Mouse (Mus musculus) left cerebral cortex, postnatal 14 days (tissue): ENCODE data around the gene Ugt1a5. TPM values are rescaled to one million over a fixed set of nuclear protein-coding genes. Genes with fewer than 3 reads are reported as not detected.

ENCODE experiments used
- DNase-seq, 2 experiments: peaks; one replicate each; pipeline ENCODE4 v3.0.0; 2021 to 2022; ENCODE audit warnings: low spot score in 2 of 2, mixed read lengths in 1 of 2
- intact Hi-C: fragments of 180-260 bp; cut with DNase I; formaldehyde crosslinking; loops from one replicate; pipeline ENCODE4 v1.15.1; 2025
- total RNA-seq, 2 experiments: library from RNA; stranded (reverse); gene quantifications; 2 replicates each; pipeline ENCODE4 v1.2.3; 2021

The Ugt1a5 gene
- total RNA-seq, 2 experiments from 2014 or later: 0.15 TPM; not detected in 1

- intact Hi-C loops: no loop called here
- no peak for DNase-seq
Measured at GRCm38 (mm10) chr1:88186325-88186935, 20.6 kb downstream of the Ugt1a5 start.

- intact Hi-C loops: no loop called here
Measured at GRCm38 (mm10) chr1:88192136-88192535, 26.3 kb downstream of the Ugt1a5 start.

GRCm38 (mm10) chr1:88195687-88196086 lies 29.9 kb downstream of the Ugt1a5 start:
- DNase-seq: no peak
- intact Hi-C loops: no loop called here

More at GRCm38 (mm10) chr1:88192136-88192535, 26.3 kb downstream of the Ugt1a5 start:
- DNase-seq: no peak

GRCm38 (mm10) chr1:88197443-88197842 lies 31.6 kb downstream of the Ugt1a5 start:
- intact Hi-C loops: no loop called here
- no peak for DNase-seq

- DNase-seq: no peak
- intact Hi-C loops: no loop called here
Measured at GRCm38 (mm10) chr1:88199996-88200395, 34.2 kb downstream of the Ugt1a5 start.

GRCm38 (mm10) chr1:88200456-88200855 lies 34.6 kb downstream of the Ugt1a5 start, which contains the start of gene Ugt1a2:
Gene Ugt1a2 (plus strand): TSS chr1:88200601.
- DNase-seq: no peak
- intact Hi-C loops: no loop called here

GRCm38 (mm10) chr1:88205294-88205922 lies 39.6 kb downstream of the Ugt1a5 start, which contains the start of gene Dnajb3:
Gene Dnajb3 (minus strand): TSS chr1:88205782.
- peak; percentile 75 to 87 for DNase-seq
- intact Hi-C loops: no loop called here

GRCm38 (mm10) chr1:88206843-88207479 lies 41.1 kb downstream of the Ugt1a5 start:
- intact Hi-C loops: no loop called here

GRCm38 (mm10) chr1:88211812-88212211 lies 46.0 kb downstream of the Ugt1a5 start, which contains the start of gene Ugt1a1:
Gene Ugt1a1 (plus strand): TSS chr1:88211959.
- intact Hi-C loops: no loop called here
- DNase-seq: no peak

More at GRCm38 (mm10) chr1:88206843-88207479, 41.1 kb downstream of the Ugt1a5 start:
- DNase-seq: no peak

- intact Hi-C loops: no loop called here
- no peak for DNase-seq
Measured at GRCm38 (mm10) chr1:88212341-88213045, 46.7 kb downstream of the Ugt1a5 start.

- DNase-seq: no peak
- intact Hi-C loops: no loop called here
Measured at GRCm38 (mm10) chr1:88213061-88213460, 47.2 kb downstream of the Ugt1a5 start.

- DNase-seq: no peak
Measured at GRCm38 (mm10) chr1:88213766-88214461, 48.1 kb downstream of the Ugt1a5 start.

GRCm38 (mm10) chr1:88214462-88214952 lies 48.7 kb downstream of the Ugt1a5 start:
- no peak for DNase-seq
- intact Hi-C loops: no loop called here

More at GRCm38 (mm10) chr1:88213766-88214461, 48.1 kb downstream of the Ugt1a5 start:
- intact Hi-C loops: no loop called here

GRCm38 (mm10) chr1:88215466-88216380 lies 49.9 kb downstream of the Ugt1a5 start:
- intact Hi-C loops: no loop called here
- DNase-seq: no peak

- intact Hi-C loops: no loop called here
- DNase-seq: no peak
Measured at GRCm38 (mm10) chr1:88216551-88216950, 50.7 kb downstream of the Ugt1a5 start.

GRCm38 (mm10) chr1:88217144-88217543 lies 51.3 kb downstream of the Ugt1a5 start:
- intact Hi-C loops: no loop called here
- no peak for DNase-seq

GRCm38 (mm10) chr1:88217576-88217975 lies 51.8 kb downstream of the Ugt1a5 start:
- DNase-seq: no peak
- intact Hi-C loops: no loop called here

- intact Hi-C loops: no loop called here
- DNase-seq: no peak
Measured at GRCm38 (mm10) chr1:88218051-88218450, 52.2 kb downstream of the Ugt1a5 start.
